Mouse (Mus musculus) brain, embryonic 14.5 days (tissue): ENCODE data around the gene Gm11361. TPM values are rescaled to one million over a fixed set of nuclear protein-coding genes. Genes with fewer than 3 reads are reported as not detected.

Experiments used
- DNase-seq: peaks from one replicate; pipeline ENCODE4 v3.0.0-alpha.2; 2011; ENCODE audit warnings: low read depth
- CTCF ChIP-seq: fragments of 200-500 bp; IDR thresholded peaks from 2 replicates; pipeline ENCODE4 v1.5.1; 2012; ENCODE audit warnings: inconsistent platforms, mild to moderate bottlenecking, moderate library complexity, borderline replicate concordance; ENCODE audit not compliant: insufficient read depth, insufficient read length; ENCODE audit errors: extremely low read depth
- POLR2A ChIP-seq: fragments of 200-500 bp; IDR thresholded peaks from 2 replicates; pipeline ENCODE4 v1.6.1; 2012; ENCODE audit warnings: mild to moderate bottlenecking, inconsistent platforms, borderline replicate concordance; ENCODE audit not compliant: poor library complexity, insufficient read depth, insufficient read length, severe bottlenecking; ENCODE audit errors: extremely low read depth
- polyA plus RNA-seq: library from polyadenylated mRNA; depleted of rRNA; stranded (reverse); fragments of >200 nt; gene quantifications from 2 replicates; pipeline ENCODE4 v1.2.3, GENCODE M21; 2012; rRNA removed

The Gm11361 gene
- polyA plus RNA-seq = 0.52 and 1.7 TPM in 2 replicates

DNA sequence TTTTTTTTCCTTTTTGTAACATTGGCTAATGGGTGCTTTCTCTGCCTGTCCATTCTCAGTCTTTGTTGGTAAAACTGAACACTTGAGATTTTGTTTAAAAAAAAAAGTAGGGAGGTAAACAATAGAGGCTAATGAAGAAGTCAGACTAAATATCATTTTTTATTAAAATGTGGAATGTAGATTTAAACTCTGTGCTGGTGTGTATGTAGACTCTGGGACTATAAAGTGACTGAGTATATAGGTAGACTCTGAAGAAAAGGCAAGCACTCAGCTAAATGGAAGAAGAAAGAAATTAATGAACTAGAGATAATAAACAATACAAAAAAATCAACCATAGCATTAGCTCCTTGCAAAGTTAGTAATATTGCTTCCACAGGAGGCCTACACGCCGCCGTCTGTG, at the start of gene Gm11361:
Gene Gm11361, plus strand, starts transcription at position 301 of the 400 bp plus-strand sequence.
- no peak for TF ChIP-seq CTCF
- DNase-seq = no peak

DNA sequence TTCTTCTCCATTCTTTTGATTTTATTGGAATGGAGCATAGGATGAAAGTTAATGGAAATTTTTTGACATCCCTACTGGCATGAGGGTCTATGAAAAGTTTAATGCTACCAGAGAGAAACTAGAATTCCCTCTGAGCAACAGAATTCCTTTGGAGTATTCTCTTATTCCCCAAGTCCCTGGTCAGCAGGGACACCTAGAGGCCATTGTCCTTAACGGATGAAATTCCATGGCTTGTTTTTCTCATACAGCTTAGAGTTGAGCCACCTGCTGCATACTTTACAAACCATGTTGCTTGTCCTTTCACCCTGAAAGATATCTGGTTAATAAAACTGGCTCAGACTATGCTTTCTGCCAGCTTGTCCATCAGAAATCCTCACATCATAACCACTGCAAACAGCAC, 7.1 kb downstream of the Gm11361 start:
- TF ChIP-seq CTCF (peak; percentile 0; the same call in 1 of the 2 replicates), POLR2A (no peak)
- DNase-seq = no peak

DNA sequence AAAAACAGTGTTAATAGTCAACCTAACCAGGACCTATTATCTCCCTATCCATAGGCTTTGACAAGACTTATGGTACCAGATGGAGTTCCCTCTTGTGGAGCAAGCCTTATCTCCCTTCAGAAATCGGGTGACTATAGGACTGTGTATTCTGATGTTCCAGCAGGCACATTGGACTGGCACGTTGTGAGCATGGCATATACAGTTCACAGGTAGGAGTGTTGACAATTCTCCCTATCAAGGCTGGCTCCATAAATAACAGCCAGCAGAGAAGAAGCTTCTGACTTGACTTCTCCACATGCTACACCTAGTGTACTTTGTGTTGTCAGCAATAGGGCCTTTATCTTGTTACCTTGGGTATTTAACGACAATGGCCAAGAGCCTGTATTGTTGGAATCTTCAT, 30.0 kb downstream of the Gm11361 start:
- TF ChIP-seq CTCF (no peak), POLR2A (no peak)

DNA sequence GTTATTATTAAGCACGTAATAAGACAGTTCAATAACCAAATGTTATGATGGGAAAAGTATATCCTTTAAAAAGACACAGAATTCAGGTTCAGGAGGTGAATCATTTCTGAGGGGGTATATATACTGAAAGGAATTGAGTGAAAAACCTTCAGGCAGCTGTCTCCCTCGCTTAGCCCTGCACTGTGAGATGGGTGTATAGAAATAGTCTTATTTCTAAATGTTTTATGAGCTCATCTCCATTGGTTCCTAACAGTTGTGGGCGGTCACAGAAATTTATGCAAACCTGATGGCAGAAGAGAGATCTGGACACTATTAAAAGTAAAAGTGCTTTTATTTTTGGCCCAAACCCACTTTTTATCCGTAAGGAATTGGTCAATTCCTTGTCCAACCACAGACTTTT, 36.9 kb downstream of the Gm11361 start:
- TF ChIP-seq CTCF = no peak
- TF ChIP-seq POLR2A = no peak
- peak; percentile 40 for DNase-seq

More for the DNA sequence above, 30.0 kb downstream of the Gm11361 start:
- DNase-seq = no peak

DNA sequence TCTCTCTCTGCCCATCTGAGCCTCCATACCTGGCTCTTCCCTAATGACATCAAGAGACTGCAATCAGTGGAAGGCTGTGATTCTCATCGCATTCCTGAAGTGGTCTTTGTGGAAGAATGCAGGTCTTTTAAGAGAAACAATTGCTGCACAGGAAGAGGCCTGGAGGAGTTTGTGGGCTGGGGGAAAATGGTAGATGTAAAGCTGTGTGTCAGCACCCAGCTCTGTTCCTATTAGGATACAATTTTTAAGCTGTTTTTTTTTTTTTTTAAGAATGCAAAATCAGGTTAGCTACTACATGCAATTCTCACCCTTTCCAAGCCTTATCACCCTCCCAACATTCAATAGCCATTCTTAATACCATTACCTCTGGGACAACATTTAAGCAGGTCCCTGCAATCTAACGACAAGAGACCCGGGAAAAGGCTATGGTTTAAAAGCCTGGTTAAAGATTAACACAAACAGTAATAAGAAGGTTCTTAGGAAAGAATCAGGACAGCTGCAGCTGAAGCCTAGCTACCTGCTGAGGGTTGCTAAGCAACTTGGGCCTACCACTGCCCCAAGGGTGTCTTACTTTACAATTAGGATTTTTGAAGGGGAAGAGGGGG, 37.5 kb downstream of the Gm11361 start:
- TF ChIP-seq POLR2A (no peak), CTCF (no peak)
- DNase-seq = peak; percentile 94

DNA sequence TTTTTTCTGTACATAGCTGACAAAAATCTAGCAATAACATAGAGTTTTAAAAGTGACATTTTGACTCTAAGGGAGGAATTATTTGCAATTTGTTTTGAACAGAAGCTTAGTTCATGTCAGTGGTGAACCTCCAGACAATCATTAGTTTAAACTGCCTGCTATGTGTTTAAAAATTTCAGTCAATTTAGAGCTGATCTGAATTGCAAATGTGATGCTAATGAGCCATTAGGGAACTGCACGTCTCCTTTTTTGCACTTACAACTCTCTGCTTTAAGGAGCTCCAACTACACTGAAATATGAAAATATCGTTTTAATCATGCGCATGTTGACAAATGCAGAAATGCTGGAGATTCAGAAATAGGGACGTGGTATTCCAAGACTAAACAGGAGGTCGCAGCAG, 38.2 kb downstream of the Gm11361 start:
- DNase-seq = peak; percentile 94
- TF ChIP-seq CTCF (no peak), POLR2A (no peak)

DNA sequence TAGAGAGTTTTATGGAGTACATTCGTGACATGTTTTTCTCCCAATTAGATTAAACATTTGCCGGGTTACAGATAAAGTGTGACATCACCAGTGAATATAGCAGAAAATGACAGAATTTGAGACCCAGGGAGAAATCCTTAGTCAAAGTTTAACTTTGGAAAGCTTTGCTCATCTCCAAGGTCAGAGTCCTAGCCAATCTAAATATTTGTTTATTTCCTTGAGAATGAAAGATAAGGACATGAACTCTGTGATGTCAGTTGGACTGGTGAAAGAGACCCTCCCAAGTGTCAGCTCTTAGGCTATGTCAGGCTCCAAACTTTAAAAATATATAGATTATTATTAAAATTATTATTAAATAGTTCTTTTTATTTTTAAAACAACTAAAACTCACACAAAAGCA, 39.8 kb downstream of the Gm11361 start:
- DNase-seq = no peak
- TF ChIP-seq POLR2A (no peak), CTCF (no peak)

DNA sequence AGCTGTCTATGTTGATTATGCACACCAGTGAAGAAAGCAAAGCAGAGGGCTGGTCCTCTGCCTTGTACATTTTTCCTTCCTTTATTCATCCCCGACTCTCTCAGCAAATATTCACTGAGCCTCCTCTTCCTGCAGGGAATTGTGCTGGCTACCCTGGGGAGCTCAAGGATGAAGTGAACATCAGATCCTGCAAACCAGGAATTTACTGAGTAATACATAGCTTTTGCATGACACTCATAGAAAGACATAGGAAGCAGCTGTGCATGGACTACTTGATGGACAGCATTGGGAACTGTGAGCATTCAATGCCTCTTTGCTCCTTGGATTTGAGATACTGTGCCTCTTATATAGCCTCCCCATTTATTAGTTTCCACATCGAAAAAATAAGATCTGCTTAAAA, 40.2 kb downstream of the Gm11361 start:
- DNase-seq = no peak
- no peak for TF ChIP-seq POLR2A
- TF ChIP-seq CTCF = no peak

Other genes starting within 250 kb of the Gm11361 start
- not detected in 2 replicates for gene Prl4a1, start 241.3 kb upstream of the Gm11361 start, polyA plus RNA-seq
- not detected in 2 replicates for gene Prl5a1, start 115.0 kb upstream of the Gm11361 start, polyA plus RNA-seq